Mouse (Mus musculus) urinary bladder, postnatal 14 days (tissue): ENCODE results near the gene 4930522H14Rik.

Source experiments
- DNase-seq: peaks from one replicate; pipeline ENCODE4 v3.0.0; 2021; ENCODE audit warnings: low spot score

Gene 4930522H14Rik

GRCm38 (mm10) chr4:109475577-109476553 is 55.2 kb downstream of the 4930522H14Rik start:
- DNase-seq, result peak; percentile 57

- no peak for DNase-seq
These were observed 56.0 kb downstream of the 4930522H14Rik start for GRCm38 (mm10) chr4:109475078-109475477.

GRCm38 (mm10) chr4:109472566-109472965 is 58.5 kb downstream of the 4930522H14Rik start:
- DNase-seq, result no peak

GRCm38 (mm10) chr4:109471606-109472005 is 59.5 kb downstream of the 4930522H14Rik start:
- DNase-seq, result no peak

- DNase-seq, result no peak
These were observed 63.4 kb downstream of the 4930522H14Rik start for GRCm38 (mm10) chr4:109467687-109468086.

- DNase-seq, result no peak
These were observed 67.2 kb downstream of the 4930522H14Rik start for GRCm38 (mm10) chr4:109463892-109464291.

GRCm38 (mm10) chr4:109460421-109461179 is 70.5 kb downstream of the 4930522H14Rik start:
- DNase-seq, result peak; percentile 40

GRCm38 (mm10) chr4:109456821-109457220 is 74.3 kb downstream of the 4930522H14Rik start:
- DNase-seq, result no peak
